Mouse (Mus musculus): ENCODE measurements at regions not wholly inside any gene's neighbourhood (a gene's known extent, or its start where the extent isn't known, plus 50 kb on each side); places are given as distances from the start of the nearest gene placed in this dataset.
A peak's percentile ranks its signal among the peaks of the same experiment; 100 is the strongest.

- peak; percentile 27 for DNase-seq (ENCODE audit: low spot score)
These were observed 74.6 kb upstream of the Fermt1 start for GRCm38 (mm10) chr2:133020173-133020837.

- DNase-seq (ENCODE audit: low spot score): no peak
These were observed 75.5 kb upstream of the Fermt1 start for GRCm38 (mm10) chr2:133021244-133021643.

GRCm38 (mm10) chr2:133027038-133027437, 81.3 kb upstream of the Fermt1 start:
- no peak for DNase-seq (ENCODE audit: low spot score)

GRCm38 (mm10) chr2:133035421-133035820, 89.7 kb upstream of the Fermt1 start:
- DNase-seq (ENCODE audit: low spot score): no peak

GRCm38 (mm10) chr2:133040708-133041107, 95.0 kb upstream of the Fermt1 start:
- no peak for DNase-seq (ENCODE audit: low spot score)

GRCm38 (mm10) chr2:133077698-133078356, 132.1 kb upstream of the Fermt1 start:
- DNase-seq (ENCODE audit: low spot score): no peak

GRCm38 (mm10) chr2:133090976-133091375, 145.3 kb upstream of the Fermt1 start:
- DNase-seq (ENCODE audit: low spot score): no peak

- no peak for DNase-seq (ENCODE audit: low spot score)
These were observed 167.9 kb upstream of the Fermt1 start for GRCm38 (mm10) chr2:133113642-133114041.

- no peak for DNase-seq (ENCODE audit: low spot score)
These were observed 172.9 kb upstream of the Fermt1 start for GRCm38 (mm10) chr2:133118651-133119050.

- no peak for DNase-seq (ENCODE audit: low spot score)
These were observed 179.6 kb upstream of the Fermt1 start for GRCm38 (mm10) chr2:133125212-133125801.

- DNase-seq (ENCODE audit: low spot score): no peak
These were observed 189.2 kb upstream of the Fermt1 start for GRCm38 (mm10) chr2:133134878-133135277.

GRCm38 (mm10) chr2:133138877-133139276, 193.2 kb upstream of the Fermt1 start:
- no peak for DNase-seq (ENCODE audit: low spot score)

- no peak for DNase-seq (ENCODE audit: low spot score)
These were observed 195.8 kb upstream of the Fermt1 start for GRCm38 (mm10) chr2:133141341-133142035.

GRCm38 (mm10) chr2:133152461-133152860, 206.8 kb upstream of the Fermt1 start:
- DNase-seq (ENCODE audit: low spot score): no peak

GRCm38 (mm10) chr2:133156537-133156936, 210.8 kb upstream of the Fermt1 start:
- no peak for DNase-seq (ENCODE audit: low spot score)

GRCm38 (mm10) chr2:133158206-133158605, 212.5 kb upstream of the Fermt1 start:
- DNase-seq (ENCODE audit: low spot score): no peak

GRCm38 (mm10) chr2:133159398-133159797, 213.7 kb upstream of the Fermt1 start:
- no peak for DNase-seq (ENCODE audit: low spot score)

GRCm38 (mm10) chr2:133176411-133176810, 230.7 kb upstream of the Fermt1 start:
- DNase-seq (ENCODE audit: low spot score): no peak

- no peak for DNase-seq (ENCODE audit: low spot score)
These were observed 235.5 kb upstream of the Fermt1 start for GRCm38 (mm10) chr2:133181216-133181615.

GRCm38 (mm10) chr2:133182920-133183319, 237.2 kb upstream of the Fermt1 start:
- DNase-seq (ENCODE audit: low spot score): no peak

- no peak for DNase-seq (ENCODE audit: low spot score)
These were observed 258.7 kb upstream of the Fermt1 start for GRCm38 (mm10) chr2:133204295-133204866.

- no peak for DNase-seq (ENCODE audit: low spot score)
These were observed 262.8 kb upstream of the Fermt1 start for GRCm38 (mm10) chr2:133208498-133208897.
